Mouse (Mus musculus) cerebellum, adult 9-10 months (tissue): Measurements from ENCODE around the gene Gm20821.
"Not testable (repeated sequence)": the region's sequence is repeated elsewhere in the genome, so short reads cannot be mapped to it uniquely, and the experiment has no call there.

ENCODE experiments used
- DNase-seq: peaks from one replicate; pipeline ENCODE4 v3.0.0; 2022

Gm20821 gene

DNA sequence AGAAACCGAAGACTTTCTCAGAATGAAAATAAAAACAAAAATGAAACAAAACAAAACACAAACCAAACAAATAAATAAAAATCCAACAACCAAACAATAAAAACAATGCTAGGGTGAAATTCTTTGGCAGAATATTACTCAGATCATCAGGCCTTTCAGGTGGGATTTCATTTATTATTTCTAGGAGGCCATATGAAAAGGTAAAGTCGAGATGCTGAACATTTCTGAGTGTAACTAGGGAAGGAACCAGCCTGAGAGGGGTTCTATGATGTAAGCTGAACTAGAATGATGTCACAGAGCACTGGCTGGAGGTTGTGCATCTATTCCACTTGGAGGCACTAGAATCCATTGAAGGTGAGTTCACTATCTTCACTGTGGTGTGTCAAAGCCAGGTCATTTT lies at the start of gene Gm20821:
Gene Gm20821, plus strand, starts transcription at position 301 of the 400 bp plus-strand sequence.
- DNase-seq: not testable (repeated sequence)
